Mouse (Mus musculus) neural tube, embryonic 10.5 days (tissue): ENCODE measurements at regions not wholly inside any gene's neighbourhood (a gene's known extent, or its start where the extent isn't known, plus 50 kb on each side); places are given as distances from the start of the nearest gene placed in this dataset.

ENCODE experiments used
- DNase-seq: peaks from one replicate; pipeline ENCODE4 v3.0.0-alpha.2; 2017; ENCODE audit warnings: low spot score; ENCODE audit errors: extremely low spot score

DNA sequence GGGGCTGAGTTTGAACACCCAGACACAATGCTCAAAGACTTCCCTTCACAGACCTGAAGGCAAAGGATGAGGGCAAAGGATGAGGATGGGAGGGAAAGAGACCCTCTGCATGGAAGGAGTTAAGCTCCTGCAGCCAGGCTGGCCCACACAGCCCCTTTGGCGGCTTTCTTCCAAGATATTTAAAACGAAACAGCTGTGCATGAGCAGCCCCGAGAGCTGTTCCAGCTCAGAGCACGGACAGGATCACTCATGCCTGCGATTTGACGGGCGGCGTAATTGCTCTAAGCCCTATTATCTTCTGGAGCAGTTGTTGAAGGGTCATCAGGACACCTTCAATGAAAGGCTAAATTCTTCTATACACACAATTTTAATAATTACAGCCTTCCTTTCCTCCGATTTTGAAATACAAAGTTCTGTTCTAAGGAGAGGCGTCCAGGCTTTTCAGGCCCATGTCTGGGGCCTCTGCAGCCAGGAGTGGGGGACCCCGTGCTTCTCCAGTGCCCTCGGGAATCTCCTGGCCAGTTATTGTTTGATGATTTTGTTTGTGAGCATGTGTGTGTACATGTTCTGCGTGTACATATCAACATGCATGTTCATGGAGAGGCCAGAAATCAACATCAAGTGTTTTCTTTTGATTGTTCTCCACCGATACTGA is 82.1 kb upstream of the Kazn start:
- no peak for DNase-seq

DNA sequence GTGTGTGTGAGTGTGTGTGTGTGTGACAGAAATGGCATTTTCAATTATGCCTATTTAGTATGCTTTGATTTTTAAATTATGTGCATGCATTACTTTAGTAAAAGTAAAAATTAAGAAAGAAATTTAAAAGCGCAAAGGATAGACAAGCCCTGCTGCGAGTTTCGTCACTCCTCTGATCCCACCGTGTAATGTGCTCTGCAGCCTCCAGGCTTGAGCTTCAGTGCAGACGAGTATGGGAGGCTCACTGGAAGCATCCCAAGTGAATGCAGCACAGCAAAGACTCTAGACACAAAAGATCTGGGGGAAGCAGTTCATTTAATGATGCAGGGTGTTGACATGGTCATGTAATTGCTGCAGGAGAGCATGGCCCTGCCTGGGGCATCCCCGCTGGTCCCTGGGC is 71.1 kb upstream of the Kazn start:
- no peak for DNase-seq

DNA sequence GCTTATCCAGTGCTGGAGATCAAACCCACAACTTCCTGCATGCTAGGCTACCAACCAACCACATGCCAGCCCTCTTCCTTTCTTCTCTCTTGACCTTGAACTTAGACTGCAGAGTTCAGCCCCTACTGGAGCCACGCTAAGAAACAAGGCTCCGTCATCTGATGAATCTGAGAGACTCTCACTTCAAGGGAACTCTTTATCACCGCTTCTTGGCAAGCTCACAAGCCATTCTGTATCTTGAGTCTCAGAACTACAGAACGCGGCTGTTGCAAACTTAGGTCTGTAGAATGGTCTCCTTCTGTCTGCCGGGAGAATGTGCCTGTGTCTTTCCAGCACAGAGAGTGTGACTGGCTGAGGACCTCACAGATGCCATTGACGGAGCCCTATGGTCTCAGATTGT is 69.1 kb upstream of the Kazn start:
- no peak for DNase-seq

- DNase-seq = no peak
Measured at GRCm38 (mm10) chr4:142307321-142307720, 68.1 kb upstream of the Kazn start.

DNA sequence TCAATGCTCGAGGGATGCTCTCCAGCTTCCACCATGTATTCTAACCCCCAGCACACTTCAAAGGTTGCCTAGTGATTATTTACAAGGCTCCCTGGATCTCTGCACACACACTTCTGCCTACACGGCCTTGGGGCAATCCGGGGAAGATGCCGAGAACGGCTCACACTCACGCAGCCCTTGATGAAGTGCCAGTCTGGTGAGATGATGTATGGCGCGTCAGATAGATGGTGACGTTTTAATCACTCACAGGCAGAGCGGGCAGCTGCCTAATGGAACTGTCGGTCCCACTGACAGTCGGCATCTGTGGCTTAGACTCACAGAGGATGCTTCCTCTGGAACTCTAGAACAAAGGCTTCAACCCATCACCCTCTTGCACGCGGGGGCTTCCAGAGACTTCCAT is 66.9 kb upstream of the Kazn start:
- DNase-seq = no peak

DNA sequence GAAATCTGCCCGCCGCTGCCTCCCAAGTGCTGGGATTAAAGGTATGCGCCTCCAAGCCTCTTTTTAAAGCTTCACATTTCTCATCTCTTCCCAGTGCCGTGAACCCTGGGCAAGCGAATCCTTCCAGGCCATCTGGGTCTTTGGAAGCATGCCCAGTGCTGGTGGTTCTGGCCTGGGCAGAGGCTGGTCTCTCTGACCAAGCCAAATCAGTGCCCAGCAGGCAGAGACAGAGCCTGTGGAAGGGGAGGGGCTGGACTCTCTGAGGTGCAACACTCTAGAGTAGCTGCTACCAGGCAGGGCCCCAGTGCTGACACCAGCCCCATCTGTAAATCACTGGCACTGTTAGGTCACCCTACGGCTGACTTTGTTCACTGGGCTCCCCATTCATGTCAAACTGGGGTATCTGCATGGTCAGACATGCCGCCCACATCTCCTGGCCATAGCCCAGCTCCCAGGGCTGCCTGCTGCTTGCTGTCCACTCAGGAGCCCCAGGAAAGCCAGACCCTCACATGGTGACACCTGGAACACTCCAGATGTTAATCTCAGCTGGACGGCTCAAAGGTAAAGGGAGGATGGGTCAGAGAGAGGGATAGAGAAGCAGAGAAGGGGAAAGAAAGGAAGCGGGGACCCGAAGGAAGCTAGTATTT is 64.3 kb upstream of the Kazn start:
- DNase-seq = no peak

- no peak for DNase-seq
Measured at GRCm38 (mm10) chr4:142302724-142303120, 63.5 kb upstream of the Kazn start.

GRCm38 (mm10) chr4:142302041-142302723 is 63.0 kb upstream of the Kazn start:
- no peak for DNase-seq

GRCm38 (mm10) chr4:142298770-142299337 is 59.7 kb upstream of the Kazn start:
- DNase-seq = no peak

DNA sequence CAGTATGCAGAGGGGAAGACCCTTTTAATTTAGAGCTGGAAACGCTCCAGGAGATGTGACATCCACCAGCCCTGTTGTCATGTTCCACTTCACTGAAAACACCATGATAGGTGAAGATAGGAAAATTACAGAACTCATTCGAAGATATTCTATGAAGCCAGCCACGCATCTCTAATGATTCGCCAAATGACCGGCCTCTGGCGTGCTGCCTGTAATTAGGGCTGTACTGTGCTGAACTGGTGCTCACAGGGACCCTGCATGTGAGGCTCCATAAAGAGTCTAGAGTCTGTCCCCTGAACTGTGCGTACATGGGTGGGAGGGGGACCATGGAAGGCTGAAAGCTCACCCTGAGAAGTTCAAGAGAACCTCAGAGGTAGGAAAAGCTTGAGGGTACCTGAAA is 53.6 kb upstream of the Kazn start:
- no peak for DNase-seq

DNA sequence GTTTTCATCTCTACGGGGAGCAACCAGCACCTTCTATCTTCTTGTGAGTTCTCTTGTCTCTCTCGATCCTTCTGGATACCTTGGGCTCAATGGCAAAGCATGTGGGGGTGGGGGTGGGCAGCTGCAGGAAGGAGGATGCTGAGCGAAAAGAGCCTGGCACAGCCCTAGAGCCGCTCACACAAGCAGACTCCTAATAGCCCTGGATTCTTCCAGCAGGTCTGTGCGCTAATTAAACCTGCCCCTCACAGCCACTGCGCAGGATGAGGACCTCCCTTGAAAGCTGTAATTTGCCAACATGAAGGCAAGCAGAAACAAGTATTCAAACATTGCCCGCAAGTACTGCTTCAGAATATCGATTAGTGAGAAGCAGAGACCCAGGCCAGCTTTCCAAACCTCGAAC is 53.1 kb upstream of the Kazn start:
- DNase-seq = no peak

DNA sequence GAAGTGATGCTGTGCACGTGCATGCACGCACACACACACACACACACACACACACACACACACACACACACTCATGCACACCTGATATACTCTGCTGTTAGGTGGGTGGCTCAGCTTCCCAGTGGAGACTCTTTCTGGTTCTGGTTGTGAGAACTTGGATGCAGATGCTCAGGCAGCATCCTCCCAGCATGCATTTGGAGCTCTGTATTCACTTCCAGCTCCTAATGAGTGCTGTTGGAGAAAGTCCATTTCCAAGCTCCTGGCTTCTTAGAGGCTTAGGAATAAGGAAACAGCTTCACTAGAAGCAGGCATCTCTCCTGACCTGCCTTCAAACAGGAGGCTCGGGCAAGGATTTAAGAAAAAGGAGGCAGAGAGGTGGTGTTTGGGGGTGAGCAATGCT is 52.2 kb upstream of the Kazn start:
- DNase-seq = no peak
